Mouse (Mus musculus) hindbrain, embryonic 11.5 days (tissue): Measurements from ENCODE around the gene Gcg. TPM values are rescaled to one million over a fixed set of nuclear protein-coding genes. Genes with fewer than 3 reads are reported as not detected.

Experiments used
- ATAC-seq: fragments of 200-750 bp; cut with Nextera tagmentation; 2 replicates; pipeline ENCODE4 v1.8.0; 2017; ENCODE audit warnings: mild to moderate bottlenecking, moderate TSS enrichment, moderate library complexity; ENCODE audit not compliant: low FRiP score
- DNase-seq: peaks from one replicate; pipeline ENCODE4 v3.0.0-alpha.2; 2015; ENCODE audit warnings: low spot score
- H3K27ac ChIP-seq: fragments of 300-500 bp; sonication (generic); 2 replicates; pipeline ENCODE4 v1.5.1; 2014; ENCODE audit warnings: mild to moderate bottlenecking, low read depth, low read length
- H3K27me3 ChIP-seq: fragments of 300-500 bp; sonication (generic); 2 replicates; pipeline ENCODE4 v1.6.1; 2014; ENCODE audit warnings: mild to moderate bottlenecking, low read length, moderate library complexity, mixed read lengths; ENCODE audit not compliant: control insufficient read depth, insufficient read depth
- H3K36me3 ChIP-seq: fragments of 300-500 bp; sonication (generic); 2 replicates; pipeline ENCODE4 v1.6.1; 2014; ENCODE audit warnings: mild to moderate bottlenecking, low read length, moderate library complexity, mixed read lengths; ENCODE audit not compliant: control insufficient read depth, insufficient read depth
- H3K4me1 ChIP-seq: fragments of 300-500 bp; sonication (generic); replicated peaks from 2 replicates; pipeline ENCODE4 v1.6.1; 2014; ENCODE audit warnings: low read length, mixed read lengths; ENCODE audit not compliant: control insufficient read depth, insufficient read depth
- H3K4me2 ChIP-seq: fragments of 300-500 bp; sonication (generic); replicated peaks from 2 replicates; pipeline ENCODE4 v1.6.1; 2014; ENCODE audit warnings: mild to moderate bottlenecking, low read depth, low read length
- H3K4me3 ChIP-seq: fragments of 300-500 bp; sonication (generic); 2 replicates; pipeline ENCODE4 v1.5.1; 2014; ENCODE audit warnings: low read depth, low read length
- H3K9ac ChIP-seq: fragments of 300-500 bp; sonication (generic); 2 replicates; pipeline ENCODE4 v1.6.1; 2014; ENCODE audit warnings: low read depth, low read length
- H3K9me3 ChIP-seq: fragments of 300-500 bp; sonication (generic); 2 replicates; pipeline ENCODE4 v1.6.1; 2016; ENCODE audit warnings: low read length; ENCODE audit not compliant: control insufficient read depth
- WGBS: fragments of 180-500 bp; shearing (Covaris S2); extraction: QIAGEN DNeasy Blood & Tissue Kit; methylation state at CpG from one replicate; pipeline ENCODE4 v1.1.7; 2014; 5-methylcytosine and 5-hydroxymethylcytosine counted together
- polyA plus RNA-seq: library from polyadenylated mRNA; unstranded; fragments of >200 nt; fragmentation: Nextera tagmentation; extraction: Ambion mirVana; gene quantifications from 2 replicates; pipeline ENCODE4 v1.2.1, GENCODE M21; 2014

Gene Gcg
- polyA plus RNA-seq, 1 experiment from 2014 or later = not detected

DNA sequence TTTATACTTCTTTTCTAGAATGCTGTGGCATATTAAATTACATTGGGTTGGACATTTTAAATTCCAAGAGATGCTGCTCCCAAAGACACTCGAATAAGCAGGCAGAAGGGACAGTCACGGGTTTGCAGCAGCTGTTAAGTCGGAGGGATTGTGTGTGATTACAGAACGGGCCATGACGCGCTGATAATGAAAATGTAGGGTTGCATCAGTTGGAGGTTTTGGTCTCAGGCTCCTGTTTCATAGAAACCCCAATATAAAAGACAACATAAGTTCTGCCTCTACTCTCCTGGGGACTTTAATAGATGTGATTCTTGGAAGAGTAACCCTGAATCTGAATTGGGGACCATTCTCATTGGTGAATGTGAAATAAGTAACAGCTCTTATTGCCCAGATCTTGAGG is 33.1 kb downstream of the Gcg start:
- WGBS = 80% methylated on average over 6 of the region's 6 CpGs
- no peaks in the 10 kb centered on the region for H3K9me3 ChIP-seq

DNA sequence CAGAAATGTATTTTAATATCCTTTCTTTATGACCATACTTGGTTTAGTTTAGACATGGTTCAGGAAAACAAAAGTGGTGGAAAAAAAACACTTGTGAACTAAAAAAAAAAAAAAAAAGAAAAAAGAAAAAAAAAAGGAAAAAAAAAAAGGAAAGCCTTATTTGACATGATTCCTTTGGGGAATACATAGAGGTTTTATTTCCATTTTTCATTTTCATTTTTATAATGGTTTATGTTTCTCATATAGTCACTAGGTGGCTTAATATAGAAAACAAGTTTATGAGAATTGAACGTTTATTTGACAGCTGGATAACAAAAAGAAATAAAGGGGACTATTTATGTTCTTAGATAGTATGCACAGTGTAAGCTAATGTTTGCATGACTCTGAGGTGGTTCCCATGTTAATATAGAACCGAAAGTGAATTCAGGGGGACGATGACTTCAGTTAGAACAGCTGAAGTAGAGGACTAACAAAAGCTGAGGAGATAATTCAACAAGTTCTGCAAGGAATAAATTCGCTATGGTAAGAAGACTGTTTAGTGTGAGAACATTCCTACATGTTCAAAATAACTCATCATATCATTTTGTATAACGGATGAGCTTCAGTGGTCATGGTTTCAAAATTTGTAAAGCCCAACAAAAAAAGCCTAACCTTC is 33.6 kb downstream of the Gcg start:
- no peak overlapping the region for H3K9ac ChIP-seq
- DNase-seq (no peak), ATAC-seq (no peak)
- H3K4me2 ChIP-seq = no peak overlapping the region
- no peaks in the 10 kb centered on the region for H3K36me3 ChIP-seq
- no peak overlapping the region for H3K4me3 ChIP-seq
- H3K27ac ChIP-seq = no peak overlapping the region
- no peaks in the 10 kb centered on the region for H3K9me3 ChIP-seq
- H3K27me3 ChIP-seq = no peaks in the 10 kb centered on the region
- no peaks in the 10 kb centered on the region for H3K4me1 ChIP-seq
- 94% methylated on average over 5 of the region's 5 CpGs for WGBS

More for the DNA sequence above, 33.1 kb downstream of the Gcg start:
- H3K9ac ChIP-seq = no peak overlapping the region
- ATAC-seq (no peak), DNase-seq (no peak)
- H3K27ac ChIP-seq = no peak overlapping the region
- H3K4me2 ChIP-seq = no peak overlapping the region
- no peak overlapping the region for H3K4me3 ChIP-seq
- H3K36me3 ChIP-seq = no peaks in the 10 kb centered on the region
- H3K27me3 ChIP-seq = no peaks in the 10 kb centered on the region
- no peaks in the 10 kb centered on the region for H3K4me1 ChIP-seq

DNA sequence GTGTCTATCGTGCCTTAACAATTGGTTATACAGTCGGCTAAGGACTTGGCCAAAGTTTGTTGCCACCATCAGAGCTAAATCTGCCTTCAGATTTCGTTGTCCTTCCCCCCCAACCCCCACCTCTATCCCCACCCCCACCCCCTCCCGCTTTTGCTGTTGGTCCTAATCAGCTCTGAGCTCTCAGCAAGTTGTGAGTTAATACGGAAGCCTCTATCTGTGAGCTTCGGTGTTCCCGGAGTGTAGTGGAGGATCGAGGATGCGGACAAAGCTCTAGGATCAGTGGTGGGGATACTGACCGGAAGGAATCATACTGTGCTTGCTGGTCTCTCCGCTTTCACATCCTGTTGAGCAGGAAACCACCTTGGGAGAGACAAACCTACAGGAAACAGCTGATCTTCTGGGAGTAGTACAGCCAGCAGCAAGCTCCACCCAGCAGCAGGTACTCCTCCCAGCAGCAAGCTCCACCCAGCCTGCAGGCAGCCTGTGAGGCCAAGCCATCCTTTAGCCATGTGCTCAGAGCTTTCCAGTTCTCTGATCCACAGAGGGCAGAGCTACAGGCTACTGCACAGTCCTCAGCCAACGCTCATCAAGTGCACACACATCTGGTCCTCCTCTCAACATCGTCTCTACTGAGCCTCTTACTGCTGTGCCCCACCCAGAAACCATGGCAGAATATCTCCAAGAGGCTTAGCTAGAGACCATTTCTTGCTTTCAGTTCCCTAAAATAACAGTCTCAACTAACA is 42.5 kb downstream of the Gcg start:
- Histone ChIP-seq H3K27me3 (no peaks in the 10 kb centered on the region), H3K27ac (no peak overlapping the region), H3K9ac (no peak overlapping the region), H3K4me1 (no peaks in the 10 kb centered on the region), H3K4me3 (no peak overlapping the region), H3K36me3 (no peaks in the 10 kb centered on the region), H3K4me2 (no peak overlapping the region), H3K9me3 (no peaks in the 10 kb centered on the region)
- ATAC-seq (no peak), DNase-seq (no peak)
- 73% methylated on average over 13 of the region's 13 CpGs for WGBS

DNA sequence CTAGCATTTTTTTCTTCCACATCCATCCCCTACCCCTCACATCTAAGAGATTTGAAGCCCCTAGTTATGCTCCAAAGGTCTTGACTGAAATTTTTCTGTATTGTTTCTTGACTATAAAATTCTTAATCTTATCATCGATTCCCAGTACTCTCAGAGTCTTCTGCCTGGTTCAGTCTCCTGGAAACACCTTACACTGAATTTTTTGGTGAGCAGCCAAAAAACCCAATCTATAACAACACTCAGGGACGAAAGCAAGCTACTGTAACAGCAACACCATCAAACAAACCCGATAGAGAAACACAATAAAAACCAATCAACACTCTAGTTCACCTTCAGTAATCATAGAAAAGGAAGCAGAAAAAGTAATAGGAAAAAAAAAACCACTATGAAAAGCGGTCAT is 43.4 kb downstream of the Gcg start:
- H3K4me2 ChIP-seq = no peak overlapping the region
- no peak overlapping the region for H3K9ac ChIP-seq
- H3K9me3 ChIP-seq = no peaks in the 10 kb centered on the region
- DNase-seq (no peak), ATAC-seq (no peak)
- no peaks in the 10 kb centered on the region for H3K36me3 ChIP-seq
- H3K4me1 ChIP-seq = no peaks in the 10 kb centered on the region
- H3K4me3 ChIP-seq = no peak overlapping the region
- H3K27me3 ChIP-seq = no peaks in the 10 kb centered on the region
- WGBS = 90% methylated on average over 4 of the region's 4 CpGs
- H3K27ac ChIP-seq = no peak overlapping the region

DNA sequence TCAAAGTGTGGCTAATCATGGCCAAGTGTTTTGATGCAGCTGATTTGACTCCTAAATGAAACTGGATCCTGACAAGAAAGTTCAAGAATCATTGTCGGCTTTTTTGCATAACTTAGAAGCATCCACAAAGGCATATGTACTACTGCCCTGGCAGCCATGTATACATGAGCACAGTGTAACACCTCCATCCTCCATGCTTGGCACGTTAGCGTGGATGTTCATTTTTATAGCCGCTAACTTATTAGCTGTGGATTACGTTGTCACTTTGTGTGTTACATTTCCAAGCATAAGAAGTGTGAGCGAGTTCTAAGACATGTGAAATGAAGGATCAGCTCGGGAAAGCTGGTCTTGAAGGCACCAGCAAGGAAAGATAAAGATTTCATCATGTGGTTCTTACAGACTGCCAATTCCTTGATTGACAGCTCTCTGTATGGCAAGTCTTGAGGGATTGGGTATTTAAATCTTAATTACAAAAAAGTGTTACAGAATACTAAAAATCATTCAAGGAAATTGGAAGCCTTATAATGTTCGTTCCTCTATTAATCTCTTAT is 52.1 kb downstream of the Gcg start:
- Histone ChIP-seq H3K4me3 (no peak overlapping the region), H3K4me1 (no peaks in the 10 kb centered on the region), H3K4me2 (no peak overlapping the region), H3K27ac (no peak overlapping the region), H3K9ac (no peak overlapping the region), H3K9me3 (no peaks in the 10 kb centered on the region), H3K36me3 (no peaks in the 10 kb centered on the region), H3K27me3 (no peaks in the 10 kb centered on the region)
- ATAC-seq (no peak), DNase-seq (no peak)
- 89% methylated on average over 8 of the region's 8 CpGs for WGBS

DNA sequence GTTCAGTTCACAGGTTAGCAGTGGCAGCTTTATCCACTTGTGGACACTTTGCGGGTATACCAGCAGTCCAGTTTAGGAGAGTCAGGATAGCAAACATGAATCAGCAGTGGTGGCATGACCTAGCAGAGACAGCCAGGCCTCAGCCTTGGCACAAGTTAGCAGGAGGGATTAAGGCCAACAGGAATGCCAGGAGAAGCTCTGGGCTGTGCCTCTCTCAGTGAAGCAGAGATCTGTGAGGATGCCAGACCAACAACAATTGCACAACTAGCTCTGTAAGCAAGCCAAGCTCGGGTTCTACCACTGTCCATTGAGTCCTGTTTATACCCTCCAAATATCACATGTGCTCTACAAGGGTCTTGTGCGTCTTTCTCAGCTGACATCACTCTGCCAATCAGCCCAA is 57.5 kb downstream of the Gcg start:
- H3K4me3 ChIP-seq = no peak overlapping the region

More for the DNA sequence above, 57.5 kb downstream of the Gcg start:
- DNase-seq = no peak
- H3K27me3 ChIP-seq = no peaks in the 10 kb centered on the region
- H3K27ac ChIP-seq = no peak overlapping the region
- no peak overlapping the region for H3K9ac ChIP-seq
- no peaks in the 10 kb centered on the region for H3K9me3 ChIP-seq
- ATAC-seq = no peak
- no peaks in the 10 kb centered on the region for H3K4me1 ChIP-seq
- 90% methylated on average over 3 of the region's 3 CpGs for WGBS
- H3K36me3 ChIP-seq = no peaks in the 10 kb centered on the region
- no peak overlapping the region for H3K4me2 ChIP-seq

Other genes with a start within 250 kb of the Gcg start
- gene Dpp4, start 71.4 kb downstream of the Gcg start, polyA plus RNA-seq = 0.82 and 1.1 TPM in 2 replicates
- 4.7 and 7.1 TPM in 2 replicates for gene Fap, start 90.4 kb upstream of the Gcg start, polyA plus RNA-seq
- gene Ifih1, start 162.6 kb upstream of the Gcg start, polyA plus RNA-seq = 1.2 and 1.9 TPM in 2 replicates
- 2.2 and 2.8 TPM in 2 replicates for gene Gca, start 180.6 kb upstream of the Gcg start, polyA plus RNA-seq